Mouse (Mus musculus) stomach, embryonic 15.5 days (tissue): ENCODE data around the gene Gm20696. TPM values are rescaled to one million over a fixed set of nuclear protein-coding genes. Genes with fewer than 3 reads are reported as not detected.

Experiments
- ATAC-seq: fragments of 200-750 bp; cut with Nextera tagmentation; 2 replicates; pipeline ENCODE4 v1.8.0; 2017; ENCODE audit warnings: low read depth, moderate number of reproducible peaks, moderate TSS enrichment; ENCODE audit not compliant: insufficient read depth, low FRiP score
- H3K27ac ChIP-seq: fragments of 300-500 bp; sonication (generic); 2 replicates; pipeline ENCODE4 v1.5.1; 2015; ENCODE audit warnings: mild to moderate bottlenecking, inconsistent platforms
- H3K27me3 ChIP-seq: fragments of 300-500 bp; sonication (generic); replicated peaks from 2 replicates; pipeline ENCODE4 v1.6.1; 2015; ENCODE audit warnings: inconsistent platforms
- H3K36me3 ChIP-seq: fragments of 300-500 bp; sonication (generic); 2 replicates; pipeline ENCODE4 v1.6.1; 2015; ENCODE audit warnings: inconsistent platforms
- H3K4me1 ChIP-seq: fragments of 300-500 bp; sonication (generic); 2 replicates; pipeline ENCODE4 v1.6.1; 2015; ENCODE audit warnings: inconsistent platforms
- H3K4me2 ChIP-seq: fragments of 300-500 bp; sonication (generic); 2 replicates; pipeline ENCODE4 v1.6.1; 2015; ENCODE audit warnings: mild to moderate bottlenecking, inconsistent platforms
- H3K4me3 ChIP-seq: fragments of 300-500 bp; sonication (generic); replicated peaks from 2 replicates; pipeline ENCODE4 v1.5.1; 2015; ENCODE audit warnings: inconsistent platforms
- H3K9ac ChIP-seq: fragments of 300-500 bp; sonication (generic); 2 replicates; pipeline ENCODE4 v1.6.1; 2015; ENCODE audit warnings: inconsistent platforms
- H3K9me3 ChIP-seq: fragments of 300-500 bp; sonication (generic); 2 replicates; pipeline ENCODE4 v1.6.1; 2016; ENCODE audit warnings: inconsistent platforms
- WGBS: fragments of 180-500 bp; shearing (Covaris S2); methylation state at CpG from one replicate; pipeline ENCODE4 v1.1.7; 2015; 5-methylcytosine and 5-hydroxymethylcytosine counted together
- polyA plus RNA-seq: library from polyadenylated mRNA; unstranded; fragments of >200 nt; fragmentation: Nextera tagmentation; extraction: Ambion mirVana; gene quantifications from 2 replicates; pipeline ENCODE4 v1.2.1, GENCODE M21; 2015

The Gm20696 gene
- polyA plus RNA-seq, 1 experiment from 2014 or later, result 4.6 TPM

- WGBS, result 66% methylated on average over 6 of the region's 6 CpGs
- no peak overlapping the region for H3K4me2 ChIP-seq
- ATAC-seq, result no peak
- no peaks in the 10 kb centered on the region for H3K4me1 ChIP-seq
- H3K9ac ChIP-seq, result no peak overlapping the region
- no peaks in the 10 kb centered on the region for H3K9me3 ChIP-seq
- H3K36me3 ChIP-seq, result no peaks in the 10 kb centered on the region
- H3K4me3 ChIP-seq, result no peak overlapping the region
- no peaks in the 10 kb centered on the region for H3K27me3 ChIP-seq
- no peak overlapping the region for H3K27ac ChIP-seq
Measured at GRCm38 (mm10) chr6:99545437-99545836, 121.2 kb downstream of the Gm20696 start.

GRCm38 (mm10) chr6:99541105-99541504 lies 125.5 kb downstream of the Gm20696 start:
- Histone ChIP-seq H3K27ac (no peak overlapping the region), H3K36me3 (no peaks in the 10 kb centered on the region), H3K4me2 (no peak overlapping the region), H3K4me3 (no peak overlapping the region), H3K9ac (no peak overlapping the region), H3K27me3 (no peaks in the 10 kb centered on the region), H3K9me3 (no peaks in the 10 kb centered on the region), H3K4me1 (no peaks in the 10 kb centered on the region)
- 47% methylated on average over 3 of the region's 3 CpGs for WGBS
- no peak for ATAC-seq

- no peak overlapping the region for H3K4me3 ChIP-seq
- WGBS, result 67% methylated on average over 6 of the region's 6 CpGs
Measured at GRCm38 (mm10) chr6:99540653-99541052, 125.9 kb downstream of the Gm20696 start.

GRCm38 (mm10) chr6:99540146-99540545 lies 126.5 kb downstream of the Gm20696 start:
- 77% methylated on average over 5 of the region's 5 CpGs for WGBS
- Histone ChIP-seq H3K27ac (no peak overlapping the region), H3K9me3 (no peaks in the 10 kb centered on the region), H3K4me3 (no peak overlapping the region), H3K9ac (no peak overlapping the region), H3K36me3 (no peaks in the 10 kb centered on the region), H3K4me1 (no peaks in the 10 kb centered on the region), H3K27me3 (no peaks in the 10 kb centered on the region), H3K4me2 (no peak overlapping the region)
- ATAC-seq, result no peak

More at GRCm38 (mm10) chr6:99540653-99541052, 125.9 kb downstream of the Gm20696 start:
- H3K36me3 ChIP-seq, result no peaks in the 10 kb centered on the region
- no peak for ATAC-seq
- H3K9ac ChIP-seq, result no peak overlapping the region
- H3K9me3 ChIP-seq, result no peaks in the 10 kb centered on the region
- H3K27me3 ChIP-seq, result no peaks in the 10 kb centered on the region
- H3K27ac ChIP-seq, result no peak overlapping the region
- H3K4me1 ChIP-seq, result no peaks in the 10 kb centered on the region
- no peak overlapping the region for H3K4me2 ChIP-seq

GRCm38 (mm10) chr6:99538194-99538941 lies 128.2 kb downstream of the Gm20696 start:
- no peaks in the 10 kb centered on the region for H3K36me3 ChIP-seq
- H3K4me3 ChIP-seq, result no peak overlapping the region
- H3K27ac ChIP-seq, result no peak overlapping the region
- ATAC-seq, result no peak; the same call in 1 of the 2 replicates
- H3K4me1 ChIP-seq, result no peaks in the 10 kb centered on the region
- no peak overlapping the region for H3K4me2 ChIP-seq
- H3K9me3 ChIP-seq, result no peaks in the 10 kb centered on the region
- no peak overlapping the region for H3K9ac ChIP-seq
- no peaks in the 10 kb centered on the region for H3K27me3 ChIP-seq
- 58% methylated on average over 17 of the region's 17 CpGs for WGBS

GRCm38 (mm10) chr6:99534211-99534745 lies 132.3 kb downstream of the Gm20696 start:
- Histone ChIP-seq H3K27ac (no peak overlapping the region), H3K4me1 (no peaks in the 10 kb centered on the region), H3K4me2 (no peak overlapping the region), H3K27me3 (no peaks in the 10 kb centered on the region), H3K9me3 (no peaks in the 10 kb centered on the region), H3K36me3 (no peaks in the 10 kb centered on the region), H3K9ac (no peak overlapping the region), H3K4me3 (no peak overlapping the region)
- 57% methylated on average over 5 of the region's 5 CpGs for WGBS
- no peak for ATAC-seq

- ATAC-seq, result no peak
- H3K9ac ChIP-seq, result no peak overlapping the region
- no peak overlapping the region for H3K4me2 ChIP-seq
- H3K4me1 ChIP-seq, result no peaks in the 10 kb centered on the region
- H3K9me3 ChIP-seq, result no peaks in the 10 kb centered on the region
- no peak overlapping the region for H3K4me3 ChIP-seq
- WGBS, result 63% methylated on average over 4 of the region's 4 CpGs
- no peaks in the 10 kb centered on the region for H3K27me3 ChIP-seq
- H3K27ac ChIP-seq, result no peak overlapping the region
- peaks cover under 1% of the 10 kb centered on the region; the same call in 1 of the 2 replicates for H3K36me3 ChIP-seq
Measured at GRCm38 (mm10) chr6:99532458-99532857, 134.1 kb downstream of the Gm20696 start.

GRCm38 (mm10) chr6:99528972-99529371 lies 137.6 kb downstream of the Gm20696 start:
- H3K4me1 ChIP-seq, result no peaks in the 10 kb centered on the region
- H3K36me3 ChIP-seq, result peaks cover 5% of the 10 kb centered on the region; the same call in 1 of the 2 replicates
- no peak overlapping the region for H3K4me3 ChIP-seq
- H3K9ac ChIP-seq, result no peak overlapping the region
- H3K27me3 ChIP-seq, result no peaks in the 10 kb centered on the region
- no peaks in the 10 kb centered on the region for H3K9me3 ChIP-seq
- H3K4me2 ChIP-seq, result no peak overlapping the region
- no peak overlapping the region for H3K27ac ChIP-seq
- 70% methylated on average over 2 of the region's 2 CpGs for WGBS
- ATAC-seq, result no peak

GRCm38 (mm10) chr6:99527457-99528105 lies 139.0 kb downstream of the Gm20696 start:
- Histone ChIP-seq H3K4me3 (no peak overlapping the region), H3K9me3 (no peaks in the 10 kb centered on the region), H3K27ac (no peak overlapping the region), H3K4me1 (no peaks in the 10 kb centered on the region), H3K4me2 (no peak overlapping the region), H3K36me3 (peaks cover 5% of the 10 kb centered on the region; the same call in 1 of the 2 replicates), H3K9ac (no peak overlapping the region), H3K27me3 (no peaks in the 10 kb centered on the region)
- ATAC-seq, result no peak
- 87% methylated on average over 6 of the region's 6 CpGs for WGBS

- 0 out of 2 replicates have a peak overlapping the region, but pooled peaks have one; percentile 6 for H3K27ac ChIP-seq
- no peak overlapping the region for H3K4me3 ChIP-seq
- H3K9me3 ChIP-seq, result no peaks in the 10 kb centered on the region
- no peak overlapping the region for H3K4me2 ChIP-seq
- no peak for ATAC-seq
- peaks cover 5% of the 10 kb centered on the region; the same call in 1 of the 2 replicates for H3K36me3 ChIP-seq
- 55% methylated on average over 8 of the region's 8 CpGs for WGBS
- H3K27me3 ChIP-seq, result no peaks in the 10 kb centered on the region
- H3K4me1 ChIP-seq, result no peaks in the 10 kb centered on the region
- no peak overlapping the region for H3K9ac ChIP-seq
Measured at GRCm38 (mm10) chr6:99525351-99525750, 141.2 kb downstream of the Gm20696 start.

GRCm38 (mm10) chr6:99523679-99524370 lies 142.8 kb downstream of the Gm20696 start:
- peak overlapping the region; percentile 100 for H3K27ac ChIP-seq
- H3K4me2 ChIP-seq, result peak overlapping the region; percentile 80
- WGBS, result 19% methylated on average over 10 of the region's 10 CpGs
- H3K27me3 ChIP-seq, result no peaks in the 10 kb centered on the region
- H3K9me3 ChIP-seq, result no peaks in the 10 kb centered on the region
- H3K4me1 ChIP-seq, result no peaks in the 10 kb centered on the region
- peak overlapping the region; percentile 87 for H3K4me3 ChIP-seq
- no peak overlapping the region for H3K9ac ChIP-seq
- peaks cover 5% of the 10 kb centered on the region; the same call in 1 of the 2 replicates for H3K36me3 ChIP-seq
- ATAC-seq, result no peak
